Mouse (Mus musculus) ES-E14 (cell line): ENCODE measurements around the gene Xylt1. TPM values are rescaled to one million over a fixed set of nuclear protein-coding genes. Genes with fewer than 3 reads are reported as not detected.

Source experiments
- DNase-seq: peaks from one replicate; pipeline ENCODE4 v3.0.0-alpha.2; 2013; ENCODE audit warnings: low read depth, low spot score
- H3K27ac ChIP-seq: 2 replicates; pipeline ENCODE4 v1.5.1; 2012; ENCODE audit warnings: low read depth, mild to moderate bottlenecking, low read length, moderate library complexity, mixed read lengths; ENCODE audit not compliant: poor library complexity, insufficient read depth, severe bottlenecking
- H3K36me3 ChIP-seq: 2 replicates; pipeline ENCODE4 v1.6.1; 2012; ENCODE audit warnings: mild to moderate bottlenecking, low read length, moderate library complexity, mixed read lengths; ENCODE audit not compliant: control insufficient read depth, poor library complexity, insufficient read depth, severe bottlenecking
- H3K4me1 ChIP-seq, 2 experiments: fragments of 150-350 bp in 1 of 2; sonication (generic) in 1 of 2; 2 replicates each; pipeline ENCODE4 v1.6.1; 2012; ENCODE audit warnings: low read length in 2 of 2, mild to moderate bottlenecking in 1 of 2, mixed read lengths in 1 of 2; ENCODE audit not compliant: control insufficient read depth in 2 of 2, insufficient read depth in 2 of 2, poor library complexity in 1 of 2
- H3K4me3 ChIP-seq, 2 experiments: fragments of 150-350 bp in 1 of 2; sonication (generic) in 1 of 2; 2 replicates each; pipeline ENCODE4 v1.5.1; 2012; ENCODE audit warnings: low read length in 2 of 2, low read depth in 1 of 2, mild to moderate bottlenecking in 1 of 2, mixed read lengths in 1 of 2; ENCODE audit not compliant: insufficient read depth in 1 of 2, poor library complexity in 1 of 2, severe bottlenecking in 1 of 2
- H3K9ac ChIP-seq: 2 replicates; pipeline ENCODE4 v1.6.1; 2012; ENCODE audit warnings: low read depth, mild to moderate bottlenecking, low read length, mixed read lengths; ENCODE audit not compliant: poor library complexity, insufficient read depth, severe bottlenecking
- H3K9me3 ChIP-seq: fragments of 150-350 bp; sonication (generic); 2 replicates; pipeline ENCODE4 v1.6.1; 2012; ENCODE audit warnings: low read depth, mild to moderate bottlenecking, low read length; ENCODE audit not compliant: control insufficient read depth, insufficient read depth
- CHD2 ChIP-seq: IDR thresholded peaks from 2 replicates; pipeline ENCODE4 v1.6.1; 2014; ENCODE audit warnings: mild to moderate bottlenecking, low read depth, low read length, inconsistent platforms
- HCFC1 ChIP-seq: IDR thresholded peaks from 2 replicates; pipeline ENCODE4 v1.6.1; 2012; ENCODE audit warnings: low read length, inconsistent platforms, borderline replicate concordance; ENCODE audit not compliant: insufficient read depth
- MAFK ChIP-seq: IDR thresholded peaks from 2 replicates; pipeline ENCODE4 v1.6.1; 2014; ENCODE audit warnings: mild to moderate bottlenecking, low read depth, low read length, inconsistent platforms; ENCODE audit not compliant: insufficient read depth
- ZC3H11A ChIP-seq: IDR thresholded peaks from 2 replicates; pipeline ENCODE4 v1.6.1; 2012; ENCODE audit warnings: low read depth, mild to moderate bottlenecking, inconsistent platforms, low read length, borderline replicate concordance
- ZNF384 ChIP-seq: IDR thresholded peaks from 2 replicates; pipeline ENCODE4 v1.6.1; 2012; ENCODE audit warnings: low read depth, low read length, inconsistent platforms
- in situ Hi-C, 2 experiments: fragments of 600-800 bp; cut with MboI; formaldehyde crosslinking; loops; one replicate each; pipeline ENCODE4 v1.15.1; 2025; ENCODE audit warnings: low sequenced_read_pairs in 2 of 2, inconsistent platforms in 1 of 2; ENCODE audit not compliant: unreplicated experiment in 2 of 2
- total RNA-seq: library from RNA; depleted of rRNA; stranded (reverse); fragments of 300-350 nt; gene quantifications from 2 replicates; pipeline ENCODE4 v1.2.3, GENCODE M21; 2012

The Xylt1 gene
- total RNA-seq, 1 experiment, result 3.6 TPM

DNA sequence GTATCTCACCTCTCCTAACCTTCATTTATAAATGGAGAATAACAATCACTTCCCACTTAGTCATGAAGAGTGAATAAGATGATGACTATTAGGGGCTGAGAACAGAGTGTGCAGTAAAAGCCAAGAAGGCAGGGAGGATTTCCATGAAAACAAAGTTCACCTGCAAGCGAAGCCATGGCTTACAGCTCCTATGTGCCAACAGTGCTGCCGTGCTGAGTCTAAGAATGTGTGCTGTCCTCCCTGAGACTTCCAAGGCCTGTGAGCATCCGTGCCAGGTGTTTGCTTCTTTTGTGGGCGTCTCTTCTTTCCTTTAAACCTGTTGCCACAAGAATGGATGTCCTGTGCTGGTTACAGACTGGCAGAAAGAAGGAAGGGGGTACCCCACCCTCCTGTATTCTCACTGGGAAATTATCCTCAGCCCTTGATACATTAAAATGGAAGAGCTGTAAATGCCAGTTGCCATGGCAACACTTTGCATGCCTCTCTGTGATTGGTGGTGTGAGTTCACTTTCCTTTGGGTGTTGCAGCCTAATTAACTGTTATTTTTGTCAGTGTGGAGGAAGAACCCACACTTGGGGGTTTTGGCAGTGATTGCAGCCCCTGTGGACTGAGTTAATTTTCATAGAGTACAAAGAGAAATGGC lies 318.7 kb downstream of the Xylt1 start:
- H3K36me3 ChIP-seq, result no peaks in the 10 kb centered on the region
- H3K4me3 ChIP-seq, result no peak overlapping the region
- DNase-seq, result no peak
- no peak overlapping the region for H3K27ac ChIP-seq
- no peaks in the 10 kb centered on the region for H3K9me3 ChIP-seq
- no peak overlapping the region for H3K9ac ChIP-seq
- no peak for TF ChIP-seq MAFK
- no peak for TF ChIP-seq ZC3H11A
- TF ChIP-seq HCFC1, result no peak
- H3K4me1 ChIP-seq, result no peaks in the 10 kb centered on the region
- in situ Hi-C loops, result no loop called here

DNA sequence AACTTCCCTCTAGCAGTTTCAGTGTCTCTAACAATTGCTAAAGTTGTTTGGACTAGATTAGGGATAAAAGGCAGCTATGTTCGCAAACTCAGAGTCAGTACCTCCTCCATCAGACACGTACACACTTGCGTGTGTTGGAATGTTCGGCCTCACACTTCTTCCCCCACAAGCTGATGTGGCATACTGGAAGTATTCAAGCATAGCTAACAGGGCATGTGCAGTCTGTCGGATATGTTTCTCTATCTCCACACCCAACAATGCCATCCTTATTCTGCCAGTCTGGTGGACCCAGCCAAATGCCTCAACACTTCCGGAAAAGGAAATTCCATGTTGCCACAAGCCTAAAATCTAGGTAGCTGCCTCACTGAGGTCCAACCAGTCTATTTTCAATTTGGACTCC lies 319.3 kb downstream of the Xylt1 start:
- H3K27ac ChIP-seq, result no peak overlapping the region
- no peaks in the 10 kb centered on the region for H3K9me3 ChIP-seq
- H3K9ac ChIP-seq, result no peak overlapping the region
- no peaks in the 10 kb centered on the region for H3K4me1 ChIP-seq
- no peaks in the 10 kb centered on the region for H3K36me3 ChIP-seq
- H3K4me3 ChIP-seq, result no peak overlapping the region
- in situ Hi-C loops, result no loop called here
- DNase-seq, result no peak
- TF ChIP-seq MAFK (no peak), HCFC1 (no peak), ZC3H11A (no peak), CHD2 (no peak), ZNF384 (no peak)

DNA sequence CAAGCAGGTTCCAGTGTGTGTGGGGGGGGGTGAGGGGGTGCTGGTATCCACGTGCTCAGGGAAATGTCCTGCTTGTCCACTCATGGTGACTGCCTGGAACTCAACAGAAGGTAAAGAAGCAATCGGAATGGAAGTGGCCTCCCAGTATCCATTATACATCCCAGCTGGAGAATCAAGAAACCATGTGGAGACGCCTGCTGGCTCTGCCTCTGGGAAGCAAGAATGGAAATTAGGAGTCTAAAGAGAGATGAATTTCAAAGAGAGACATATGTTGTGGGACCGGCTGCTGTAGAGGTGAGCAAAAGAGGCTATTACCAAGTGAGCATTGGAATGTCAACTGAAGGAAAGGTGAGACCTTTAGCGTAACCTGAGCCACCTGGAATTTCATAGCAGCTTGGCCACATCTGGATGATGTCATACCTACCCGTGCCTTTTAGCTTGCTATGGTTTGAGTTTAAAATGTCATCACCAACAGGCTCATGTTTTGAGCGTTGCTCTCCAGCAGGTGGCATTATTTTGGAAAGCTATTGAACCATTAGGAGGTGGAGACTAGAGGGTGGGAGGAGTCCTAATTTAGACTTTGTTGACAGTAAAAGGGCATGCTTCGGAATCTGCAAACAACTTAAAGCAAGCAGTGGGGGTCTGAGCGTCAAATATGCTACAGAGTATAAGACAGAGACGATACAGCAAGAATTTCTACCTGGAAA lies 329.3 kb downstream of the Xylt1 start:
- H3K36me3 ChIP-seq, result no peaks in the 10 kb centered on the region
- no peaks in the 10 kb centered on the region; a peak in 1 of 4 replicates for H3K4me1 ChIP-seq
- no peak overlapping the region for H3K4me3 ChIP-seq
- H3K9ac ChIP-seq, result no peak overlapping the region
- no peak for TF ChIP-seq ZC3H11A
- no peak for TF ChIP-seq HCFC1
- TF ChIP-seq ZNF384, result no peak
- TF ChIP-seq CHD2, result no peak
- TF ChIP-seq MAFK, result no peak
- no peaks in the 10 kb centered on the region for H3K9me3 ChIP-seq
- H3K27ac ChIP-seq, result no peak overlapping the region
- in situ Hi-C loops, result no loop called here
- DNase-seq, result no peak

DNA sequence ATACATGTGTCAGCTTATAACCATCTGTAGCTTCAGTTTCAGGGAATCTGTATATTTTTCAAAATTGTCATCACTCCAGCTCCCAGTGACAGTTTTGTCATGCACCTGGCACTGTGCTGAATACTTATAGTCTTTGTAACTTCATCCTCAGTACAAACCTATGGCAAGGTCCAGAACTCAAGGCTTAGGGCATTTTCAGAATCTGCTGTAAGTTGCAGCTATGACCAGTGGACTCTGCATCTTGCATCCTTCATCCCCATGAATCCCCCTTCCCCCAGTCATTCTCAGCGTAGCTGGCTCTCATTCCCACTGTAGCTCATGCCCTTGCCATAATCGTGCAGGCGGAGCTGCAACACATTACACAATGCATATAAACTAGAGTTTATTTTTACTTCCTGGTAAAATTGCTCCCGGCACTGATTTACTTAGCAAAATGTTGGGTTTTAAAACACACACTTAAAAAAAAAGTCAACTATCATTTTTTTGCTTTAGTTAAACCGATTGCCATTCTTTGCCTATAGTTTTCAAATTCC lies 336.2 kb downstream of the Xylt1 start:
- no peak for DNase-seq
- Histone ChIP-seq H3K36me3 (no peaks in the 10 kb centered on the region), H3K4me1 (no peaks in the 10 kb centered on the region), H3K9ac (no peak overlapping the region), H3K27ac (no peak overlapping the region), H3K4me3 (no peak overlapping the region), H3K9me3 (no peaks in the 10 kb centered on the region)
- TF ChIP-seq HCFC1 (no peak), ZNF384 (no peak), CHD2 (no peak), MAFK (no peak), ZC3H11A (no peak)
- in situ Hi-C loops, result no loop called here

DNA sequence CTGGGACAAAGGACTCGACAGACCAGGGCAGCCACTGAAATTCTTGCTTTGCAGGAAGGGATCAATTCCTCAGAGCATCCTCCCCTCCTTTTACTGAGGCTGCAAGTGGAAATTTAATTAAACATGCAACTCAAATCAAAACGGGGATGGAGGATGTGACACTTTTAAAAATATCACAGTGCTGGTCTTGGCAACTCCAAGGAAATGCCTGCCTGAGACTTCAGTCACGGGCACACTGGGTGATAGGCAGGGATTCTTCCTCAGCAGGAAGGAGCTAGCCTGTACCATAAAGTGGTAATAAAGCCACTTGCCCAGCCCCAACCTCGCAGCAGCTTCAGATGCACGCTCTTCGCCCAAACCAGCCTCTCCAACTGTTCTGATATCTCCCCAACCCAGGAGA lies 339.6 kb downstream of the Xylt1 start:
- Histone ChIP-seq H3K4me3 (no peak overlapping the region), H3K27ac (no peak overlapping the region), H3K4me1 (no peaks in the 10 kb centered on the region), H3K36me3 (no peaks in the 10 kb centered on the region), H3K9ac (no peak overlapping the region), H3K9me3 (no peaks in the 10 kb centered on the region)
- DNase-seq, result no peak
- TF ChIP-seq HCFC1 (no peak), CHD2 (no peak), ZNF384 (no peak), MAFK (no peak), ZC3H11A (no peak)
- in situ Hi-C loops, result no loop called here
